Mouse (Mus musculus): Measurements from ENCODE around the gene Prox2. TPM values are rescaled to one million over a fixed set of nuclear protein-coding genes. Genes with fewer than 3 reads are reported as not detected.

Prox2 gene
- polyA plus RNA-seq, 1 experiment from 2014 or later: 1.8 TPM

DNA sequence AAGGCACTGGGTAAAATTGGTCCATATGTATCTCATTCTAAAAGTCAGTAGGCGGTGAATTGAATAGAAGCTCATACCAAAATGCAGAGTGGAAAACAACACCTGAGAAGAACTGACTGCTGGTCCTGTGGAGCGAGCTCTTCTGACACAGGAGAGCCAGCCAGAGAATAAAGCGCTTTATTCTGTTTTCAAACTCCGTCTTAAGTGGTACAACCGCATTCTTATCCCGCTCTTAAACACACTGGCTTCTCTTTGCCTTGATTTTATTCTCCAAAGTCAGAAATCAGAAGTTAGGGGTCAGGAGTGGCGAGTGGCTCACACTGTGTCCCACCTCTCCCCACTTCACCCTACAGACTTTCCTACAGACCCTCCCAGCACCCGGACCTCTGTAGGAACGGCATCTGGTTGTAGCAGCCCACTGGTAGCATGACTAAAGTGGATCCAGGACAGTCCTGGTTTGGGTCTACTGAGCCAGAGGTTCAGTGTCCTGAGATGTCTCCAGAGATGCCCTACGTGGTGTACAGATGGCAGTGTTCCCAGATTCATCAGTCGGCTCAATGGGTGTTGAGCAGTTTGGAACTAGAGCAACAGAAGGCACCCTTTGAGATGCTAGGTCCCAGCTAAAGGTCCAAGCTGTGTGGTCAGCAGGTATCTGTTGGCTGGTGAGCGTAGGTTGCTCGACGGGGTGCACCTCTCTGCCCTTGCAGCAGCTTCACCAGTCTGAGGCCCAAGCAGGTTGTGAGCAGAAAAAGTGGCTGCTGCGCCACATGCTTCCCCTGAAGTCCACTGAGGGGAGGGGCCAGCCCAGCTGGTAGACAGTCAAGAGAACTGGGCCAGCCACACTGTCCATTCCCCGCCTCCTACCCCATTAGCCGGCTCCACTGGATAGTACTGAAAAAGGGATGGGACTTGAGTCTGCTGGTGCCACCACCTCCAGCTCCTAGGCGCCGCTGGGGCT lies 25.2 kb upstream of the Prox2 start:
- WGBS: 66% methylated on average over 19 of the region's 19 CpGs
- H3K9ac ChIP-seq (ENCODE audit: low read length): no peak overlapping the region
- H3K9me3 ChIP-seq (replicated peaks; ENCODE audit: control insufficient read depth, low read length): no peaks in the 10 kb centered on the region
- H3K27me3 ChIP-seq (ENCODE audit: control insufficient read depth, insufficient read depth, low read length): 0 out of 2 replicates have a peak, but pooled peaks cover 3% of the 10 kb centered on the region
- H3K4me1 ChIP-seq (ENCODE audit: control insufficient read depth, insufficient read depth, low read length): peaks cover 8% of the 10 kb centered on the region
- peaks cover 25% of the 10 kb centered on the region for H3K36me3 ChIP-seq (ENCODE audit: control insufficient read depth, insufficient read depth)
- ATAC-seq (replicated peaks; ENCODE audit: extremely low read depth, insufficient read depth, low FRiP score): no peak; the same call in 1 of the 2 replicates
- H3K4me3 ChIP-seq (ENCODE audit: low read length): no peak overlapping the region
- no peak overlapping the region for H3K27ac ChIP-seq (ENCODE audit: low read length)
- H3K4me2 ChIP-seq (ENCODE audit: low read depth, low read length): no peak overlapping the region

DNA sequence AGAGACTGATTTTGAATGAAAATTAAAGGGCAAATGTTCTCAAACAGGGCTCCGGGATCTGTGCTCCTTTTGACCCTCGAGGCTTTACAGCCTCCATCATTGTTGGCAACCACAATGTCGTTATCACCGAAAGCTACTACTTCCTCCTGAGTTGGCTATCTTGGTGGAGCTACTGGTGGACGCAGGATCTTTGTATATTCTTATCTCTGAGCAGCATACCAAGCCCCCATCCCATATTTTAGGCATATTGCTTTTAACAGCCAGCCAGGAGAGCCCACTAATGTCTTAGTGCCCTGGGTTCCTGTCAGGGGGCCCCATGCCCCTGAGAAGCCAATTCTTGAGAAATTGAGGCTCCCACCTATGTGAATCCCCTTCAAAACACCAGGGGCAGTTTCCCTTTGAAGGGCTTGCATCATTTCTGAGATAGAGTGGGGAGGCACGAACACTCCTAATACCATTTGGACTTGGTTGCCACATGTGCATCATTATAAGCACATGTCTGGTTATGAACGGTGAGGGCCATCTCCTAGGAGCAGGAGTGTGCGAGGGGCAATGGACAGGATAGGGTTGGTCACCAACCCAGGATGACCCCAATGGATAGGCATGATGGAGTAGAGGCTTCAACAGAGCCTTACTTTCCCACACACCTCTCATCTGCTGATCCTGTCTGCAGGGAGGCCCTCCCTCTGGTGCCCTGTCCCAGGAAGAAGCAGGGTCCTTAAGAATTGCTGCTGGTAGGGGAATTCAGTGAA lies 23.7 kb upstream of the Prox2 start:
- Histone ChIP-seq H3K36me3 (ENCODE audit: control insufficient read depth, insufficient read depth) (peaks cover 41% of the 10 kb centered on the region), H3K27ac (ENCODE audit: low read length) (no peak overlapping the region), H3K9ac (ENCODE audit: low read length) (no peak overlapping the region), H3K9me3 (replicated peaks; ENCODE audit: control insufficient read depth, low read length) (no peaks in the 10 kb centered on the region), H3K4me2 (ENCODE audit: low read depth, low read length) (no peak overlapping the region), H3K27me3 (ENCODE audit: control insufficient read depth, insufficient read depth, low read length) (no peaks in the 10 kb centered on the region), H3K4me1 (ENCODE audit: control insufficient read depth, insufficient read depth, low read length) (peaks cover 5% of the 10 kb centered on the region), H3K4me3 (ENCODE audit: low read length) (no peak overlapping the region)
- no peak for ATAC-seq (replicated peaks; ENCODE audit: extremely low read depth, insufficient read depth, low FRiP score)
- WGBS: 71% methylated on average over 8 of the region's 8 CpGs

DNA sequence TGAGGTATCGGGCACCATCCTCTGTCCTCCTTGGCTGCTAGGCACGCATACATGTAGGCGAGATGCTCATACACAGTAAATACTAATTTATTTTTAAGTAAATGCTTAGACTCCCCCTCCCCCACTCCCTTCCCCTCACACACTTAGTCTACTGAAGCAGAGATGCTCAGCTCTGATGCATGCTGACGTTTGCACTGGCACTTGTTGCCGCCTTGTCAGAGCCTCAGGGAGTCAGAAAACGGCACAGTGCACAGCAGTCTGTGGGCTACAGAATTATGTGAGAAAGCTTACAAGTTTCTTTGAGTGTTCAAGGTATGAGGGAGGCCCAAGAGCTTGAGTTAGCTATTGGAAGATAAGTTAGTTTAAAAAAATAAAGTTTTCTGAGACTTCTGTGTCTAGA lies 20.8 kb upstream of the Prox2 start:
- Histone ChIP-seq H3K27me3 (ENCODE audit: control insufficient read depth, insufficient read depth, low read length) (no peaks in the 10 kb centered on the region), H3K4me1 (ENCODE audit: control insufficient read depth, insufficient read depth, low read length) (peaks cover 5% of the 10 kb centered on the region), H3K4me3 (ENCODE audit: low read length) (no peak overlapping the region), H3K36me3 (ENCODE audit: control insufficient read depth, insufficient read depth) (peaks cover 59% of the 10 kb centered on the region), H3K9ac (ENCODE audit: low read length) (no peak overlapping the region), H3K9me3 (replicated peaks; ENCODE audit: control insufficient read depth, low read length) (no peaks in the 10 kb centered on the region), H3K27ac (ENCODE audit: low read length) (no peak overlapping the region), H3K4me2 (ENCODE audit: low read depth, low read length) (no peak overlapping the region)
- WGBS: 82% methylated on average over 6 of the region's 6 CpGs
- no peak for ATAC-seq (replicated peaks; ENCODE audit: extremely low read depth, insufficient read depth, low FRiP score)

DNA sequence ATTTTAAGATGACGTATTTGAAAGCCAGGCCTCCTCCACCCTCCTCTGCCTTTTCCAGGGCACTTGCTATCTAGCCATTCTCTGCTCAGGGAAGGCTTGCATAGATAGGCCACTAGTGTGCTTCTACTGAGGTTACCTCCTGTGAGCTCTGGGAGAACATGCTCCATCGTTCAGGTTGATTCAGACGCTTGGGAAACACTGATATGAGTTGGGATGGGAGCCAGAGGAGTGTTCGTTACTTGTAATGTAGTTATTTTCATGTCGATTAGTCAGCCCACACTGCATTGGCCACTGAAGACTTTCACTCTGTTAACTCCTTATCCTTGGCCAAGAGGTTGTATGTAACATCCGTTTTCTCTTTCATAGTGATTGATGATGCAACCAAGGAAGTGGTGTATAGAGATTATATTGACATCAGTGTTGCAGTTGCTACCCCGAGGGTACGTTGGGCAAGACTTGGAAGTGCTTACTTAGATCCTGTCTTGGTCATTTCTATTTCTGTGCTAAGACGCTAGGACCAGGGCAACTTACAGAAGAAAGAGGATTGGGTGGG lies 18.9 kb upstream of the Prox2 start:
- Histone ChIP-seq H3K36me3 (ENCODE audit: control insufficient read depth, insufficient read depth) (peaks cover 72% of the 10 kb centered on the region), H3K9ac (ENCODE audit: low read length) (no peak overlapping the region), H3K27me3 (ENCODE audit: control insufficient read depth, insufficient read depth, low read length) (no peaks in the 10 kb centered on the region), H3K9me3 (replicated peaks; ENCODE audit: control insufficient read depth, low read length) (no peaks in the 10 kb centered on the region), H3K27ac (ENCODE audit: low read length) (no peak overlapping the region), H3K4me2 (ENCODE audit: low read depth, low read length) (no peak overlapping the region), H3K4me1 (ENCODE audit: control insufficient read depth, insufficient read depth, low read length) (no peaks in the 10 kb centered on the region), H3K4me3 (ENCODE audit: low read length) (no peak overlapping the region)
- WGBS: 71% methylated on average over 9 of the region's 9 CpGs
- ATAC-seq (replicated peaks; ENCODE audit: extremely low read depth, insufficient read depth, low FRiP score): no peak

DNA sequence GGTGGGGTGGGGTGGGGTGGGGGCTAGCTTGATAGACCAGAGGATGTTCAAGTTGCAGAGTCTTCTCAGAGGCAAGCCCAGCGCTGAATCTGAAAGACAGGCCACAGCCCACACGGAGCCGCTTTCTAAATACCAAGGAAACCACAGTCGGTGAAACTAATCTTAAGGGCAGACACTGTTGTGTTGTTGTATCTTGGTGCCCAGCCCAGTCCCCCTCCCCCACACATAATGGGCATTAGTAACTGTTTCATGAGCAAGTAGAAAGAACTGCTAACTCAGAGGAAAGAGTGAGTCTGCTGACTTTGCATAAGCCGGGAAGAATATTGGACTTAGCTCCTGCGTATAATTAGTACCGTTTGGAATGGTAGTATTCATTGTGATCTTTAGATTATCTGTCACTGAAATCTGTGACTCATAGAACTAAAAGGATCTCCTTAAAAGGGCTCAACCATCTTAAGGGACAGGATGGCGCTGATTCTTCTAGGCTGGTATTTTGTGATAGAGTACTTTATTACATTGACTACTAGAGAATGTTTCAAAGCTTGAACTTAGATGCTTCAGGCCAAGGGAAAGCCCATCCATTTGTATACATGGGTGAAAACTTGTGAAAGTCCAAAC lies 16.5 kb upstream of the Prox2 start:
- no peaks in the 10 kb centered on the region for H3K9me3 ChIP-seq (replicated peaks; ENCODE audit: control insufficient read depth, low read length)
- no peak overlapping the region for H3K4me2 ChIP-seq (ENCODE audit: low read depth, low read length)
- no peak overlapping the region for H3K9ac ChIP-seq (ENCODE audit: low read length)
- ATAC-seq (replicated peaks; ENCODE audit: extremely low read depth, insufficient read depth, low FRiP score): no peak
- H3K27ac ChIP-seq (ENCODE audit: low read length): no peak overlapping the region
- 83% methylated on average over 8 of the region's 8 CpGs for WGBS
- H3K4me1 ChIP-seq (ENCODE audit: control insufficient read depth, insufficient read depth, low read length): no peaks in the 10 kb centered on the region
- no peaks in the 10 kb centered on the region for H3K27me3 ChIP-seq (ENCODE audit: control insufficient read depth, insufficient read depth, low read length)
- H3K36me3 ChIP-seq (ENCODE audit: control insufficient read depth, insufficient read depth): peaks cover 77% of the 10 kb centered on the region
- H3K4me3 ChIP-seq (ENCODE audit: low read length): no peak overlapping the region

DNA sequence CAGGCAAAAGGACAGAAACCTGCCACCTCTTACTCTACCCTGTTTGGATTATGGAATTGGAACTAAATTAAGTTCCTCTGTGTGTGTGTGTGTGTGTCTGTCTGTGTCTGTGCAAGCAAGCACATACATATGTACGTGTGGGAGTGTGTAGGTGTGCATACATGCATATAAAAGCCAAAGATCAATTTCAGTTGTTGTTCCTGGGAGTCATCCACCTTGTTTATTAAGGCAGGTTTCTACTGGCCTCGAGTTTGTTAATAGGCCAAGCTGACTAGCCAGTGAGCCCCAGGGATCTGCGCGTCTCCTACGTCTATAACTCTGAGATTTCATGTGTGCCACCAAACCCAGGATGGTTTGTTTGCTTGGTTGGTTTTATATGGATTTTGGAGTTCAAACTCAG lies 14.2 kb upstream of the Prox2 start:
- H3K36me3 ChIP-seq (ENCODE audit: control insufficient read depth, insufficient read depth): peaks cover 67% of the 10 kb centered on the region

DNA sequence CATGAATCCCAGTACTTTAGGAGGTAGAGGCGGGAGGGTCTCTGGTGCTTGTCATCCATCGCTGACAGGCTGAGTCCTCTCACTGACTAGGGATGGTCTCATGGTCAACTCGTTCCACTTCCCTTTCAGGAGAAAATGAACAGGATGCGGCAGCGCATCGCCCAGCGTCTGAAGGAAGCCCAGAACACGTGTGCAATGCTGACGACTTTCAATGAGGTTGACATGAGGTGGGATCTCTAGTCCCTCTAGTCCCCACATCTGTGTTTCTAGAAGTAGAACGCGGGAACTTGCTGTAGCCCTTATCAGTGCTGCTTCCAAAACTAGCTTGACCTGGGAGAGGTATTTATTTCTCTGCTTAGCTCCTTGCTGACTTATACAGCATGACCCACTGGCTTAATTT lies 13.1 kb upstream of the Prox2 start:
- H3K9ac ChIP-seq (ENCODE audit: low read length): no peak overlapping the region
- peaks cover 67% of the 10 kb centered on the region for H3K36me3 ChIP-seq (ENCODE audit: control insufficient read depth, insufficient read depth)
- ATAC-seq (replicated peaks; ENCODE audit: extremely low read depth, insufficient read depth, low FRiP score): no peak
- H3K4me1 ChIP-seq (ENCODE audit: control insufficient read depth, insufficient read depth, low read length): no peaks in the 10 kb centered on the region
- WGBS: 87% methylated on average over 11 of the region's 11 CpGs
- no peak overlapping the region for H3K4me3 ChIP-seq (ENCODE audit: low read length)
- H3K4me2 ChIP-seq (ENCODE audit: low read depth, low read length): no peak overlapping the region
- H3K27ac ChIP-seq (ENCODE audit: low read length): no peak overlapping the region
- H3K27me3 ChIP-seq (ENCODE audit: control insufficient read depth, insufficient read depth, low read length): no peaks in the 10 kb centered on the region
- H3K9me3 ChIP-seq (replicated peaks; ENCODE audit: control insufficient read depth, low read length): no peaks in the 10 kb centered on the region

More for the DNA sequence above, 14.2 kb upstream of the Prox2 start:
- ATAC-seq (replicated peaks; ENCODE audit: extremely low read depth, insufficient read depth, low FRiP score): no peak
- no peak overlapping the region for H3K4me2 ChIP-seq (ENCODE audit: low read depth, low read length)
- WGBS: 89% methylated on average over 5 of the region's 5 CpGs
- no peak overlapping the region for H3K27ac ChIP-seq (ENCODE audit: low read length)
- H3K27me3 ChIP-seq (ENCODE audit: control insufficient read depth, insufficient read depth, low read length): no peaks in the 10 kb centered on the region
- H3K9ac ChIP-seq (ENCODE audit: low read length): no peak overlapping the region
- no peaks in the 10 kb centered on the region for H3K9me3 ChIP-seq (replicated peaks; ENCODE audit: control insufficient read depth, low read length)
- no peak overlapping the region for H3K4me3 ChIP-seq (ENCODE audit: low read length)
- H3K4me1 ChIP-seq (ENCODE audit: control insufficient read depth, insufficient read depth, low read length): no peaks in the 10 kb centered on the region

DNA sequence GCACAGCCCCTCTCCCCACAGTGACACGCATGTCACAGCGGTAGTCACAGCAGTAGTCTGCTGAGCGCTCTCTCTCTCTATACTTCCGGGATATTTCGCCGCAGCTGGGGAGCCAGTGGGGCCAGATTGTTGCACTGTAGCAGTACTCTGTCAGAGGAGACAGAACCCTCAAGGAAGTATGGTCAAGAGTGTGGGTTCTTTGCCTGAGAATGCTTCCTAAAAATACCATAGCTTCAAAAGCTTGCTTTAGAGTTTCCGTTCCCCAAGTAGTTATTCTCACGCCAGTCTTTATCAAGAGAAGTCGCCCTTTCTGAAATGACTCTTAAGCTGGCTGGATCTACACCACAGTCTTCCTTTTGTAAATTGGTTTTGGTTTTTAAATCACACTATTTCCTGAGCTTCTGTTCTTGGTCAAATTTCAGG lies 12.6 kb upstream of the Prox2 start:
- H3K9ac ChIP-seq (ENCODE audit: low read length): no peak overlapping the region
- peaks cover 67% of the 10 kb centered on the region for H3K36me3 ChIP-seq (ENCODE audit: control insufficient read depth, insufficient read depth)
- ATAC-seq (replicated peaks; ENCODE audit: extremely low read depth, insufficient read depth, low FRiP score): no peak
- H3K4me3 ChIP-seq (ENCODE audit: low read length): no peak overlapping the region
- no peaks in the 10 kb centered on the region for H3K9me3 ChIP-seq (replicated peaks; ENCODE audit: control insufficient read depth, low read length)
- WGBS: 77% methylated on average over 9 of the region's 9 CpGs
- H3K27me3 ChIP-seq (ENCODE audit: control insufficient read depth, insufficient read depth, low read length): no peaks in the 10 kb centered on the region
- H3K4me2 ChIP-seq (ENCODE audit: low read depth, low read length): no peak overlapping the region
- H3K27ac ChIP-seq (ENCODE audit: low read length): no peak overlapping the region
- 0 out of 2 replicates have a peak, but pooled peaks cover 2% of the 10 kb centered on the region for H3K4me1 ChIP-seq (ENCODE audit: control insufficient read depth, insufficient read depth, low read length)

Measured in heart, embryonic 16.5 days (tissue).